Mouse (Mus musculus) right cerebral cortex, postnatal 14 days (tissue): ENCODE measurements around the gene Ntn4.

Source experiments
- DNase-seq: peaks from one replicate; pipeline ENCODE4 v3.0.0; 2022

The Ntn4 gene

GRCm38 (mm10) chr10:93741446-93742096 is 101.1 kb downstream of the Ntn4 start:
- no peak for DNase-seq

GRCm38 (mm10) chr10:93742097-93742446 is 101.6 kb downstream of the Ntn4 start:
- no peak for DNase-seq

GRCm38 (mm10) chr10:93742598-93742997 is 102.1 kb downstream of the Ntn4 start:
- no peak for DNase-seq

- no peak for DNase-seq
These were observed 109.0 kb downstream of the Ntn4 start for GRCm38 (mm10) chr10:93749267-93750192.

GRCm38 (mm10) chr10:93751302-93751701 is 110.8 kb downstream of the Ntn4 start:
- DNase-seq = no peak

- DNase-seq = no peak
These were observed 113.4 kb downstream of the Ntn4 start for GRCm38 (mm10) chr10:93753711-93754391.

GRCm38 (mm10) chr10:93756211-93756610 is 115.7 kb downstream of the Ntn4 start:
- DNase-seq = no peak

GRCm38 (mm10) chr10:93759644-93760043 is 119.2 kb downstream of the Ntn4 start:
- DNase-seq = peak; percentile 68

- DNase-seq = no peak
These were observed 119.9 kb downstream of the Ntn4 start for GRCm38 (mm10) chr10:93760429-93760828.

GRCm38 (mm10) chr10:93763074-93763473 is 122.6 kb downstream of the Ntn4 start:
- DNase-seq = no peak

GRCm38 (mm10) chr10:93766221-93766620 is 125.7 kb downstream of the Ntn4 start:
- DNase-seq = no peak

GRCm38 (mm10) chr10:93767245-93767644 is 126.8 kb downstream of the Ntn4 start:
- DNase-seq = no peak

GRCm38 (mm10) chr10:93768222-93768621 is 127.7 kb downstream of the Ntn4 start:
- DNase-seq = no peak

GRCm38 (mm10) chr10:93771931-93772465 is 131.5 kb downstream of the Ntn4 start:
- no peak for DNase-seq

GRCm38 (mm10) chr10:93772492-93772891 is 132.0 kb downstream of the Ntn4 start:
- DNase-seq = no peak

GRCm38 (mm10) chr10:93776731-93777151 is 136.3 kb downstream of the Ntn4 start:
- DNase-seq = no peak

GRCm38 (mm10) chr10:93777372-93777771 is 136.9 kb downstream of the Ntn4 start:
- peak; percentile 52 for DNase-seq

GRCm38 (mm10) chr10:93783216-93784013 is 142.9 kb downstream of the Ntn4 start:
- DNase-seq = no peak
